Mouse (Mus musculus) CD4-positive helper T cell, adult 2 months (primary cell): ENCODE measurements around the gene Slc36a1.

Source experiments
- DNase-seq: peaks from one replicate; pipeline ENCODE4 v3.0.0-alpha.2; 2012; ENCODE audit warnings: low read depth, missing footprints, low spot score

Gene Slc36a1

DNA sequence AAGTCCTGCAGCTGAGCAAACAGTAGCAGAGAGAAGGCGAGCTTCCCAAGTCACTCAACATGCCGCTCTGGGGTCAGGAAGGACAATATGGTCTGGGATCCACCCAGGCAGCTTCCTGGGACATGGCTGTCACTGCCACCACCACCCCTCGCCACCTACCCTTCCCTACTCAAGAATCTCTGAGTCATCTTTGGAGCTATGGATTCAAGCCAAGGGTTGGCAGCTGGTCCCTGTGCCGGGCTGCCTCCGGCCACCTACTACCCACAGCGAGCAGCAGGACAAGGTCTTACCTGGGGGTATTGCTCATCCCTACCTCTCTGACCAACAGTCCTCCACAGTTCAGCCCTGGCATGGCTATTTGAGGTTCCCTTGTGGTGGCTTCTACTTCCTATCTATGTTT lies 70.6 kb downstream of the Slc36a1 start:
- no peak for DNase-seq
